Mouse (Mus musculus) thymus, adult 2 months (tissue): Measurements from ENCODE around the gene Fam186b.

Experiments used
- CTCF ChIP-seq: fragments of 200-500 bp; IDR thresholded peaks from 2 replicates; pipeline ENCODE4 v1.5.1; 2012; ENCODE audit warnings: mild to moderate bottlenecking, control low read depth, low read length, moderate library complexity, borderline replicate concordance; ENCODE audit not compliant: control insufficient read depth, poor library complexity, insufficient read depth; ENCODE audit errors: extremely low read depth
- POLR2A ChIP-seq: fragments of 200-500 bp; IDR thresholded peaks from 2 replicates; pipeline ENCODE4 v1.6.1; 2012; ENCODE audit warnings: mild to moderate bottlenecking, low read length, control low read depth, moderate library complexity; ENCODE audit not compliant: control insufficient read depth, poor library complexity, insufficient read depth; ENCODE audit errors: extremely low read depth

- TF ChIP-seq POLR2A (no peak), CTCF (no peak)
Measured at GRCm38 (mm10) chr15:99318861-99319410, 23.2 kb upstream of the Fam186b start.
